Mouse (Mus musculus): ENCODE results near the gene Dyrk2. TPM values are rescaled to one million over a fixed set of nuclear protein-coding genes. Genes with fewer than 3 reads are reported as not detected.

The Dyrk2 gene
- polyA plus RNA-seq, 1 experiment, result 16.4 TPM

GRCm38 (mm10) chr10:118819846-118820245 is 50.2 kb downstream of the Dyrk2 start:
- Histone ChIP-seq H3K27me3 (ENCODE audit: control insufficient read depth, insufficient read depth, low read length, poor library complexity, severe bottlenecking) (no peaks in the 10 kb centered on the region), H3K36me3 (ENCODE audit: control insufficient read depth, insufficient read depth, low read length, poor library complexity, severe bottlenecking) (no peaks in the 10 kb centered on the region), H3K27ac (ENCODE audit: insufficient read depth, low read length) (no peak overlapping the region), H3K4me1 (ENCODE audit: control insufficient read depth, insufficient read depth, low read length) (no peaks in the 10 kb centered on the region), H3K9ac (ENCODE audit: low read depth, poor library complexity, severe bottlenecking) (no peak overlapping the region), H3K9me3 (replicated peaks; ENCODE audit: control insufficient read depth, insufficient read depth, low read length, poor library complexity, severe bottlenecking) (no peaks in the 10 kb centered on the region), H3K4me3 (ENCODE audit: low read depth, low read length) (no peak overlapping the region)
- no peak for TF ChIP-seq POLR2A (IDR thresholded peaks at IDR 0.05; ENCODE audit: insufficient read depth, low read length)
- no peak for TF ChIP-seq EP300 (IDR thresholded peaks at IDR 0.05; ENCODE audit: insufficient read depth, low read depth, low read length)
- TF ChIP-seq CTCF (IDR thresholded peaks at IDR 0.05; ENCODE audit: low read depth, low read length), result no peak

GRCm38 (mm10) chr10:118817089-118817488 is 52.9 kb downstream of the Dyrk2 start:
- H3K4me1 ChIP-seq (ENCODE audit: control insufficient read depth, insufficient read depth, low read length), result no peaks in the 10 kb centered on the region
- no peaks in the 10 kb centered on the region for H3K27me3 ChIP-seq (ENCODE audit: control insufficient read depth, insufficient read depth, low read length, poor library complexity, severe bottlenecking)
- H3K9ac ChIP-seq (ENCODE audit: low read depth, poor library complexity, severe bottlenecking), result no peak overlapping the region
- TF ChIP-seq POLR2A (IDR thresholded peaks at IDR 0.05; ENCODE audit: insufficient read depth, low read length) (no peak), EP300 (IDR thresholded peaks at IDR 0.05; ENCODE audit: insufficient read depth, low read depth, low read length) (no peak), CTCF (IDR thresholded peaks at IDR 0.05; ENCODE audit: low read depth, low read length) (no peak)
- no peak overlapping the region for H3K27ac ChIP-seq (ENCODE audit: insufficient read depth, low read length)
- no peaks in the 10 kb centered on the region for H3K9me3 ChIP-seq (replicated peaks; ENCODE audit: control insufficient read depth, insufficient read depth, low read length, poor library complexity, severe bottlenecking)
- H3K4me3 ChIP-seq (ENCODE audit: low read depth, low read length), result no peak overlapping the region
- no peaks in the 10 kb centered on the region for H3K36me3 ChIP-seq (ENCODE audit: control insufficient read depth, insufficient read depth, low read length, poor library complexity, severe bottlenecking)

GRCm38 (mm10) chr10:118811945-118812344 is 58.1 kb downstream of the Dyrk2 start:
- no peaks in the 10 kb centered on the region for H3K9me3 ChIP-seq (replicated peaks; ENCODE audit: control insufficient read depth, insufficient read depth, low read length, poor library complexity, severe bottlenecking)
- H3K9ac ChIP-seq (ENCODE audit: low read depth, poor library complexity, severe bottlenecking), result no peak overlapping the region
- no peaks in the 10 kb centered on the region for H3K36me3 ChIP-seq (ENCODE audit: control insufficient read depth, insufficient read depth, low read length, poor library complexity, severe bottlenecking)
- H3K27ac ChIP-seq (ENCODE audit: insufficient read depth, low read length), result no peak overlapping the region
- TF ChIP-seq POLR2A (IDR thresholded peaks at IDR 0.05; ENCODE audit: insufficient read depth, low read length) (no peak), EP300 (IDR thresholded peaks at IDR 0.05; ENCODE audit: insufficient read depth, low read depth, low read length) (no peak), CTCF (IDR thresholded peaks at IDR 0.05; ENCODE audit: low read depth, low read length) (no peak)
- H3K4me1 ChIP-seq (ENCODE audit: control insufficient read depth, insufficient read depth, low read length), result no peaks in the 10 kb centered on the region
- H3K27me3 ChIP-seq (ENCODE audit: control insufficient read depth, insufficient read depth, low read length, poor library complexity, severe bottlenecking), result no peaks in the 10 kb centered on the region
- no peak overlapping the region for H3K4me3 ChIP-seq (ENCODE audit: low read depth, low read length)

GRCm38 (mm10) chr10:118810908-118811711 is 58.9 kb downstream of the Dyrk2 start:
- H3K9me3 ChIP-seq (replicated peaks; ENCODE audit: control insufficient read depth, insufficient read depth, low read length, poor library complexity, severe bottlenecking), result no peaks in the 10 kb centered on the region
- no peaks in the 10 kb centered on the region for H3K36me3 ChIP-seq (ENCODE audit: control insufficient read depth, insufficient read depth, low read length, poor library complexity, severe bottlenecking)
- no peak overlapping the region for H3K4me3 ChIP-seq (ENCODE audit: low read depth, low read length)
- H3K27me3 ChIP-seq (ENCODE audit: control insufficient read depth, insufficient read depth, low read length, poor library complexity, severe bottlenecking), result no peaks in the 10 kb centered on the region
- no peak overlapping the region for H3K27ac ChIP-seq (ENCODE audit: insufficient read depth, low read length)
- TF ChIP-seq POLR2A (IDR thresholded peaks at IDR 0.05; ENCODE audit: insufficient read depth, low read length) (no peak), CTCF (IDR thresholded peaks at IDR 0.05; ENCODE audit: low read depth, low read length) (no peak), EP300 (IDR thresholded peaks at IDR 0.05; ENCODE audit: insufficient read depth, low read depth, low read length) (no peak)
- H3K4me1 ChIP-seq (ENCODE audit: control insufficient read depth, insufficient read depth, low read length), result no peaks in the 10 kb centered on the region
- no peak overlapping the region for H3K9ac ChIP-seq (ENCODE audit: low read depth, poor library complexity, severe bottlenecking)

Data from ES-Bruce4 (cell line).